Mouse (Mus musculus) kidney, adult 8-10 months (tissue): ENCODE results near the gene M1ap.
A peak's percentile ranks its signal among the peaks of the same experiment; 100 is the strongest.

Source experiments
- DNase-seq, 2 experiments: peaks; one replicate each; pipeline ENCODE4 v3.0.0; 2022

The M1ap gene

DNA sequence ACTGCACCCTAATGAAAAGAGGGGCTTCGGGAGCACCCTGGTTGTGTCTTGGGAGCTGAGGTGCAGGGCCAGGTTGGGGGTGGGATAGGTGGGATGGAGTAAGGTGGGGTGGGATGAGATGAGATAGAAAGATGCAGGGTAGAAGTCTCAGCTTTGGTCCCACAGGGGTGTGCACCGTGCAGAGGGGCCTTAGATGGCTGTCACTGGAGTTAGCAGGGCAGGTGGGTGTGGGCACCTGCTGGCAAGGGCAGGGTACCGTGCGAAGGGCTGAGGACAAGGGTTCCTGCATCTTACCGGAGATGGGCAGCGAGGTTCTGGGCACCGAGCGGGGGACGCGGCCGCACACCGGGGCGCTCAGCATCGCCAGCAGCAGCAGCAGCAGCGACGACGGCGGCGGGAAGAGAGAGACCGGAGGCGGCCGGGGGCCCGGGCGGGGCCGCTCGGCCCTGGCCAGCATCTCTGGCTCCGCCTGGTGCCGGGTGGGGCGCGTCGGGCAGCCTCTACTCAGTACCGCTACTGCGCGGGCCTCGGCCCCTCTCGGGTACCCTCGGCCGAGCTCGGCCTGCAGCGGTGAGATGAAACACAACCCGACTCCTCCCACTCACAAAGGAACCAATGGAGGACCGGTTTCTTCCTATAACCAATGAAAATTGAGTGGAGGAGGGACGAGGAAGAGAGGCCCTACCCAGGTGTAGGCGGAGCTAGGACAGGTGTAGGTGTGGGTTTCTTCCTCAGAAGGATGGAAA, 7.4 kb upstream of the M1ap start, which contains the start of gene Sema4f:
TSS of gene Sema4f (minus strand) at position 603 of the 746 bp plus-strand sequence.
- peak in 1 of 2 experiments; percentile 19 for DNase-seq

DNA sequence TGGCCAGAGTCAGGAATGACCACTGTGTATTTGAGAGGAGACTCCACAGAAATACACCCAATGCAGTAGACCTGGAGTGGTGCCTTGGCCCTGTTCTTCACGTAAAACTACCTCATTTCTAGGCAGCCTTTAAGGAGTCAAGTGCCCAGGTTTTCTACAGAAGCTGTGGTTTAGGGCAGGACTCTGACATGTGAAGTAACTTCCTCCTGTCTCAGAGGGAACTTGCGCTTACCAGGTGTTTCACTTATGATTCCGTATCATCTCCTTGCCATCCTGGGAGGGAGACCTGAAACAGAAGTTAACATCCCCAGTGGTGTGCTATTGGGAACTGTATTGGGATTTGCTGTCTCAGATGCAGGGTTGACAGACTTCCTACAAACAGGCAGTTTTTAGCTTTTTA, 5.9 kb upstream of the M1ap start:
- DNase-seq, result no peak

DNA sequence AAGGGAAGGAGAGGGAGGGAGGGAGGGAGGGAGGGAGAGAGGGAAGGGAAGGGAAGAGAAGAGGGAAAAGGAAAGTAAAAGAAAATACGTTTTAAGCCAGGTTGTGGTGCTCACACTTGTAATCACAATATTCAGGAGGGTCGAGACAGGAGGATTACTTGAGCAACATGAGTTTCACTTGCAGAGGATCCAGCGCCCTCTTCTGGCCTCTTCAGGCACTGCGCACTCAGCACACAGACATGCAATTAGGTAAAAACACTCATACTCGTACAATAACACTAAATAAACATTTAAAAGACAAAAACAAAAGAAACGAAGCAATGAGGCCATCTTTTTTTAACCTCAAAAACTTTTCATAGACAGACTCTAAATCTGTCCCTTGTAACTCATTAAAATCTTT, 952 bp upstream of the M1ap start:
- no peak for DNase-seq

DNA sequence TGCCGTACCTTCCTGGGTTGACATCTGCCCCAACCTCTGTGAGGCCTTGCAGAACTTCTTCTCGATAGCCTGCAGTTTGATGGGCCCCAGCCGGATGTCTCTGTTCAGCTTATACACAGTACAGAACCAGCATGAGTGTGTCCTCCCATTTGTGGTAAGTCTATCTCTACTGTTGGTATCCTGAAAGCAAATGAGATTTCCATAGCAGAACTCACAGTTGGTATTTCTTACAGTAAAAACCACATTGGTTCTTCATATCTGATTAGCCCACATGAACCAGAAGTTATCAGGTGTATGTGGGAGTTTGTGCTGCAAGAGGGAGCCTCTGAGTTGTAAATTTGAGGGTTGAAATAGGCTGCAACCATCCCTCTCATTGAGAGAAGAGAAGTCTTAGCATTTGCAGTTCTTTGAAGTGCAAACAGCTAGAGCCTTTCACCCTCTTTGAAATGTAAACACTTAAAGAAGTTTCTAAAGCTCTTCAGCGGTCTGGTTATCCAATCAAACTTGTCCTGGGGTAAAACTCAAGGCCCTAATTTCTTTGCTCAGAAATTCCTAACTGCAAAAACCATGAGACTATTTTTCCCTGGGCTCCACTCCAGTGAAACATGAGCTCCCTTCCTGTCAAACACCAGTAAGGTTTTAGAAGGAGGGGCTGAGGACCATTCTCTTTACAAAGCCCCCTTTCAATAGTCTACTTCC, 10.0 kb downstream of the M1ap start:
- DNase-seq, result no peak

DNA sequence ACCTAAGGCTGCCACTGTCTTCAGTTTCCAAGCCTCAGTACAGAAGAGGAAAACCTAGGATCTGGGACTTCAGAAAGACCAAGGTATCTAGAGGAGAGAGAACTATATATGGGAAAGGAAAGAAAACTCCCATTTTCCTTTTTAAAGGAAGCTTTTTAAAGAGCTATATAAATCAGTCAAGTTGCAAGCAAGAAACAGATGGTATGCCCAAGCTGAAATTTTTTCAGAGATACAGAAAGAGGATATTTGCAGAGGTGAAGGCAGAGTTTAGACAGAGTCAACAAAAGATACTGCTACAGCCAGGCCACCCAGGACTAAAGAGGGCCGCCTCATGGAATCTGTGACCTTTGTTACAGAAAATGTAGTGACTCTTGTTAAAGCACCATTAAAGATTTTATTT, 15.0 kb downstream of the M1ap start:
- no peak for DNase-seq

DNA sequence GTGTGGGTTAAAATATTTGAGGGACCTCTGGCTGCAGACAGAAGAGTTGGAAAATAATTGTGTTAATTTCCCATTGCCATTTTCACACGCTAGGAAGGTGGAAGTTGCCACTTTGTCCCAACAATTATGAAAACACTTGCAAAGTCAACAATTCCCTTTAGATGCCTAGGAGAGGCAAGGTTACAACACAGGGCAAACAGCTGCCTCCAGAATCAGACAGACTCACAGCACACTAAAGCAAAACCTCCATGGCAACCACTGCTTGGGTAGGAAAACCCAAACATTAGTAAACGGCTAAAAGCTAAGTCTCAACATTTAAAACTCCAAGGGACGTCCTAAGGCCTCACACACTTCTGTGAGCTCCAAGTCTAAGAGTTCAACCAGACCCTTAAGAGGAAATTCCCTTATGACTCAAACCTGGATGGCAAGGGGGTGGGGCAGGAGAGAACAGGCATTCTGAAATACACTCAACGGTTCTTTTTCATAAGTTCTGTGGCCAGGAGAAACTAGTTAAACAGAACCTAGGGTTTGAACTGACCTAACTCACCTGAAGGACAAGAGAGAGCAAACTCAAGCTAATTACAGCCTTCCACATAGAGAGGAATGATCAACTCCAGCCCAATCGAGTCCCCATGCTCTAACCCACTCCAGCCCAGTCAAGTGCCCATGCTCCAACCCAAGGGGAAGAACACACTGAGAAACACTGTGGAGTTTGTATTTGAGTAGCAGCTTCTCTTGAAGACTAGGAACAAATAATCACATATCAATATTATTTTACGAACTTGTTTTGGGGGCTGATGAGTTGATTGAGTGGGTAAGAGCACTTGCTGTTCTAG, 22.8 kb downstream of the M1ap start:
- DNase-seq, result no peak

DNA sequence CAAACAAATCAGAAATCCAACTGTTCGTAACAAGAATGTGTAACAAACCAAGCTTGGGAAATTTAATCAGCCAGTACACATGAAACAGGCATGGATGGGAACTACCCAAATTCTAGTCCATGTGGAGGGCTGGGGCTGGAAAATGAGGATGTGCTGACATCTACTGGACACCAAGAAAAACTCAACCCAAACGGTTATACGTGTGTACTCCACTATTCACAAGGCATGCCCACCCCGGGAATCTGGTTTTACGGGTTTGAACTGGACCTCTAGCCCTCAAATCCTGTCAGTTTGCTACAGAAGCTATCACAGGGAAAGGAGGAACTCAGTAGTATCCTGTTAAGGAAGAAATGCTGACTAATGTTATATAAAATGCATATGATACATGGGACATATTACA, 24.3 kb downstream of the M1ap start:
- DNase-seq, result peak; percentile 18 to 25

DNA sequence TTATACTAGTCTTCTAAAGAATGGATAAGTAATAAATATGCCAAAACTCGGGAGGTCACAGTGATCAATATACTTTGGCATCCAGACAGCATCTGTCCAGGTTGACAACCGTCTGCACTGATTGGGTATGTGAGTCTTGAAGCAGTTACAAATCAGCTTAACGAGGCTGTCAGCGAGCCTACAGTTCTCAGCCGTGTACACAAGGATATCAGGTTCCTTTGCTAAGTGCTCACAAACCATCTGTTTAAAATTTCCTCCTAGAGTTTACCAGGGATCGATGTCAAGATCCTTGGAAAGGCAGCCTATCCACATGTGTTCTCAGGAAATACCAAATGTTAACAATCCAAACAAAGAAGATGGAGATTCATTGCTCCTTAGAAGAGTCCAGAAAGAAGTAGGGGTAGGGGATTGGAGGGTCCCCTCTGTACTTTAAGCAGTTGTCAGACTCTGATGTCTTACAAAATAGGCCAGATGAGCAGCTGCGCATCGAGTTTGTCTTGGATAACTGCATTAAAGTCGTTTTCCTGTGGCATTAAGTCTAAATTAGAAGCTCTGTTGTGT, 40.8 kb downstream of the M1ap start:
- no peak for DNase-seq

DNA sequence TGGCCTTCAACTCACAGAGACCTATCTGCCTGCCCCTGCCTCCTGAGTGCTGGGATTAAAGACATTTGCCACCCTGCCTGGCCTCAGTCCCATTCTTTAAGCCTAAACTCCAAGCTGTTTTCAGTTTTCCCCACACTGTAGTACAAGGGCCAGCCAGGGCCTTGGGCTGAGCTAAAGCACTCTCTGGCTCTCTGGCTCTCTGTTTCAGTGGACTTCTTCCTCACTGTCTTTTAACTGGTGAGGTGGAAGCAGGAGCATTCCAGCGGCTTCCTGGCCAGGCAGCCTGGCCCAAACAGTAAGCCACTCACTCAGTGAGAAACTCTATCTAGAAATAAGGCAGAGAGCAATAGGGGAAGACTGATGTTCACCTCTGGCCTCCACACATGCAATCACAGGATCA, 47.0 kb downstream of the M1ap start:
- no peak for DNase-seq

DNA sequence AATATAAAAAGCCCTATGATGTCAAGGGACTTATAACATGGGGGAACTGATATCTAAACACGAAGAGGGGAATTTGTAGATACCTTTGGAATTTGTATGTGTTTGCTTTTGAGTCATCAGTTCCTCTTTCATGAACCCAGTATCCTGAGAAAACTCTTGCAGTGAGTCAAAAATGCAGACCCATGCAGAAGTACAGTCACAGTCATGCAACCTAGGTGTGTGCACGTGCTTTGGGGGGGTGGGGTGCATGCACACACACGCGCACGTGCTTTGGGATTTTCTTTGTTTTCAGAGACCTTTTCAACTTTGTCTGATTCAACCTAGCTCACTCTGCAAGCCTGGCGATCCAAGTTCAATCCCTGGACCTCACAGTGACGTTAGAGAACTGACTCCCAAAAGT, 47.7 kb downstream of the M1ap start:
- DNase-seq, result no peak

DNA sequence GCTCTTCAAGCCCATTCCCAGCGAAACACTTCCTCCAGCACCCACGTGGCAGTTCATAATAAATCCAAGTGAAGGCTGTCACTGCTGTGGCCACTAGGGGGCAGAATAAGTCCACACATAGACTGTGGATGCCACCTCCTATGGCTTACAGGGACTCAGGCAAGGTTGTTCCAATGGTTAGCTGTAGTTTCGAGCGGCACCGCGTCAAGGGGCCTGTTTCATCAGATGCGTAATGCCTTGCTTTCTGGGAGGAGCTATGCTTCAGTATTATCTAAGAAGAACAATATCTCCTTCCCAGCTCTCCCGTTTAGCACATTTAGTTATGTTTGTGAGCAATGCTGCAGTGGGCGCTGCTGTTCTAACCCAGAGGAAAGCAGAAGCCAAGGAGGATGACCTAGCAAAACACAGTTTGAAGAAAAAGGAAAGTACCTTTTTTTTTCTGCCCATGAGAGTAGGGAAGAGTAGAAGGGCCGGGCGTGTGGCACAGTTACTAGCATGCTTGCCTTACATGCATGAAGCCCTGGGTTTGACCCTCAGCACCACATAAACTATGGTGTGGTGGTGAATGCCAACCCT, 50.1 kb downstream of the M1ap start:
- DNase-seq, result peak; percentile 92 to 94

DNA sequence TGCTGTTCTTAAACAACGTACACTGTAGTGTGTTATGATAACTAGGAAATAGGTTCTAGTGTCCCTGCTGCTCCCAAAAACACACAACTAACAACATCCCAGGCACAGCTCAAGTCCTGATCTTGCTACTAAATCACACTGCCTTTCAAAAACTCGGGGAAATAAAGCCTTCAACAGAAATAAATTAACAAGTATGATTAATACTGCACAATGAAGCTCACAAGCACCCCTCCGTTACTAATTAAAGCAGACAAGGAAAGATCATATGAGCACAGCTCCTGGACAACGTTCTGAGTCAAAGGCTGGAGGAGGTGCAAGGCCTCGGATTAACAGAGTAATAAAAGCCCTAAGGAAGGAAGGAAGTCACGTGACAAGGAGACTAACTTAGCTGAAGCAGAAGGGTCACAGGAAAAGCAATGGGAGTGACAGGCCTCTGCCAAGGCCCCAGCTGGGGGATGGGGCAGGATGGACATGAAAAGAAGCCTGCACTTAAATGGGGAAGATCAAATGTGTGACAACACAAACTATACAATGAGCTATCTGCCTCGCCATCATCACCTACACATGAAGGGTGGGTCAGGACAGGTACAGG, 50.9 kb downstream of the M1ap start:
- peak; percentile 47 to 49 for DNase-seq

DNA sequence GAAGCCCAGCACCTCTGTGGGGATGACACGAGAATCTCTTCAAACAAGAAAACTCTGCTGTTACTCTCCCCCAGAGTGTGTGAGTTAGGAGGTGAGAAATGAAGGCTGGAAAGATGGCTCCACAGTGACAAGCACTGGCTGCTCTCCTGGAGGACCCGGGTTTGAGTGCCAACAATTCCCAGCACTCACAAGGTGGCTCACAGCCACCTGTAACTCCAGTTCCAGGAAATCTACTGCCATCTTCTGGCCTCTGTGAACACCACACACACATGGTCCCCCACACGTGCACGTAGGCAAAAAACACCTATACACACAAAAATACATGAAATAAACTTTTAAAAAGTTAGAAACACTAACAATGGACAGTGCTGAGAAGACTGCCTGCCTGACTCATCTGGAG, 51.6 kb downstream of the M1ap start:
- DNase-seq, result no peak

DNA sequence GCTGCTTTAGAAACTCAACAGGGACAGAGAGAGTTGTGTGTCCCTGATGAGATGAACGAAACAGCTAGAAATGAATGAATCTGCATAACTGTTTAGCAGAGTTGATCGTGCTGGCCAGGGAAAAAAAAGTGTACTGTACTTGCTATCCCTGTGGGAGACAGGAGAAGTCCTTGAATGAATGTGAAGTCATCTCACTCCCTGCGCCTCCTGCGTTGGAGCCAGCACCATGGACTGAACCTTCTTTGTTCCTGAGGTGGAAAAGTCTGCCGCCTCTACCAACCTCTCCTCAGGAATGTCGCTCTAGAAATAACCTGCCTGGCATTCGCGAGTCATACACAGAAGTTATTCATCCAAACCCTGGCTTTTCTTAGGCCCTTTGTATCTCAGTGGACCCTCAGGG, 53.3 kb downstream of the M1ap start:
- no peak for DNase-seq

DNA sequence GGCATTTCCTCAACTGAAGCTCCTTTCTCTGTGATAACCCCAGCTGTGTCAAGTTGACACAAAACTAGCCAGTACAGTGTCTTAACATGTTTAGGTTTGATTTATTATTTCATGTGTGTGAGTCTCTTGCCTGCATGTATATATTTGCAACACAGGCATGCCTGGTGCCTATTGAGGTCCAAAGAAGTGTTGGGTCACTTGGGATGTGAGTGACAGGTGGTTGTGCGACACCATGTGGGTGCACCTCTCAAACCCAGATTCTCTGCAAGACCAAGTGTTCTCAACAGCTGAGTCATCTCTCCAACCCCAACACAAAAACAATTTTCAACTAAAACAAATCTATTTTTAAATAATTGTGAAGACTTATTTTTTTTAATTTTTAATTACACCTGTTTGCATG, 56.4 kb downstream of the M1ap start:
- DNase-seq, result no peak

DNA sequence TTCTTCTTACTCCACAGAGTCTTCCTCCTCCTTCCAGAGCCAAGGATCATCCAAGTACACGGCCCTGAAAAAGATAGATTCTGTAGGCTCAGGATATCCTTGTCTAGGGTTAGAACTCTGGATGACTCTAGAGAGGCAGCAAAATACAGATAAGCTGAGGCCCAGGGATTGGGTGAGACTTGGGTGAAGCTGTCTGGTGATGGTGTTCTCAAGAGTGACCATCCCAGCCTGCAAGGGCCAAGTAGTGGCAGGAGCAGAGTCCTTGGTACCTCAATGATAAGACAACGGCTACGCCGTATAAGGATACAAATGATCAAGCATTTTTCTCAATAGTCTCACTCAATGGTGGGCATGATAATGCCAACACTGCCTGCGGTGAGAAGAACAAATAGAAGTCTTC, 57.1 kb downstream of the M1ap start:
- no peak for DNase-seq

DNA sequence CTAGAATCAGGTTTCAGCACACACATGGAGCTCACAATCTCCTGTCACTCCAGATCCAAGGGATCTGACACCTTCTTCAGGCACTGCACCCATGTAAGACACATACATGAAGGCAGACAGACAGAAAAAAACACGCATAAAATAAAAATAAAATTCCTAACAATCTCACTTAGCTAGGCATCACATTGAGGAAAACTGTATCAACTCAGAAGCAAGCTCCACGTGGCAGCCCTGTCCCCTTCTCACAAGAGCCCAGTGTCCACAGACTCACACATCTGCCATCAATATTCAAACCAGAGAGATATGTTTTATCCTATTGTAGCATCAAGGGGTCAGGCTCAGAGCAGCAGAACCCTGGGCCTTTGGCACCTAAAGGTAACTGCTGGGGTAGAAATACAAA, 57.6 kb downstream of the M1ap start:
- DNase-seq, result no peak

DNA sequence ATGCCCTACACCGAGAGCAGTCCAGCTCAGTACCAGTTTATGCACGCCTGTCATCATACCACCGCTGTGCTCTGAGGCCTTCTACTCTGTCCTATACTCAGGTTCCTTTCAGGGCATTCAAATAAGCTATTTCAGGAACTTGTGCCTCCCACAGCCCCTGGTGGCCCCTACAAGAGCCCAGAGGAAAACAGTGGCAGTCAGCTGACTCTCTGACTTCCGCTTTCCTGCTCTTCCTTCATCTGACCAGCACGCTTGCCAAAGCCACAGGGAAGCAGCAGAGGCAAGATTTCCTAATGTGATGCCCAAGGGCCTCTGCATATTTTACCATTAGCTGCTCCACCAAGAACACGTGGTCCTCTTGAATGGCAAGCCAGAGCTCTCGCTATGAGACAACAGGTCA, 58.2 kb downstream of the M1ap start:
- DNase-seq, result peak in 1 of 2 experiments; percentile 30

DNA sequence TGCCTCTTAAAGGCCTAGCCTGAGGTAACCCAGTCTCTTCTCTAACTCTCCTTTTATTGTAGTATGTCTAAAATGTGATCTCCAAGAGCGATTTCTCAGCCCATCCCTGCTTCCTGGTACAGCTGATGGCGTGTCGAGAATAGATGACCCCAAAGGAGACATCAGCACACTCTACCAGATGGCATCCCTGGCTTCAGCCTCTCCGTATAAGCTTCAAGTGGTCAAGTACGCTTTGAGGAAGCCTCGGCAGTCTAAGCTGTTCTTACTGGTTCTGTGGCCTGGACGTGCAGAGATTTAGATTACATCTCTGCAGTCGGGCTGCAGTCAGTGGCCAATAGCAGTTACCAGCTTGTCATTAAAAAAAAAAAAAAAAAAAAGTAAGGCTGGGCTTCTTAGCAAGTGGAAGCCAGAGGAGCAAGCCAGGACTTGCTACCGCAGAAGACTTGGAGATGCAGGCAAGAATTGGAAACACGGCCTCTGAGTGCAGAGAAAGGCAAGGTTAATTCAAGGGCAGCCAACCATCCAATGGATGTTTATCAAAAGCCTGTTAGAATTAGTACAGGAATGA, 58.8 kb downstream of the M1ap start:
- no peak for DNase-seq

DNA sequence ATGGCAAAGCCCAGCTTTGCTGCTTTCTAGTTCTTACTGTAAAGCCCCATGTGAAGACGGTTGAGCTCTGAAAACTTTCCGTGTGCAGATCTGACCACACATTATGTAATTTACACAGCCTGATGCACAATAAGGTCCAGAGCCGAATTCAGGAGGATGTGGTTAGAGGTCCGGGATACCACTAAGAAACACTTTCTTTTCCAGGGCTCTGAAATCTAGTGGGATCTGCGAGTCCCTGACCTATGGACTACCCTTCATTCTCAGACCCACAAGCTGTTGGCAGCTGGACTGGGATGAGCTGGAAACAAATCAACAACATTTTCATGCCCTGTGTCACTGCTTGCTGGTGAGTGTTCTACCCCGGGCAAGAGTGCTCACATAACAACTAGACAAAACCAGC, 59.4 kb downstream of the M1ap start:
- DNase-seq, result no peak

DNA sequence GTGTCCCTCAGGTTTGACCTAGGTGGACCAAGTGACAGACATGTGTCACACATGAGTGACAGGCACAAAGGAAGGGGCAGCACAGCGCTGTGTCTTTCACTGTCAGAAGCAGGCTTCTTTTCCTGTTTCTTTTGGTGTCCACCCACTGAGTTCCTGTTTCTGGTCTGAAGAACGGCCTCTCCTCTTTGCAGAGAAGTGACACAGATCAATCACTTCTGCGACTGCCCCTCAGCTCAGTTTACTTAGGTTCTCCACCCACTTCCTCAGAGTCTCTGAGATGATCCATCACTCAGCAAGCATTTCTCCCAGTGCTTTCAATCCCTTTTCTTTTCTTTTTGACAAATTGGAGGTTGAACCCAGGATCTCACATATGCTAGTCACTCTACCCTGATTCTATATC, 62.0 kb downstream of the M1ap start:
- DNase-seq, result no peak

DNA sequence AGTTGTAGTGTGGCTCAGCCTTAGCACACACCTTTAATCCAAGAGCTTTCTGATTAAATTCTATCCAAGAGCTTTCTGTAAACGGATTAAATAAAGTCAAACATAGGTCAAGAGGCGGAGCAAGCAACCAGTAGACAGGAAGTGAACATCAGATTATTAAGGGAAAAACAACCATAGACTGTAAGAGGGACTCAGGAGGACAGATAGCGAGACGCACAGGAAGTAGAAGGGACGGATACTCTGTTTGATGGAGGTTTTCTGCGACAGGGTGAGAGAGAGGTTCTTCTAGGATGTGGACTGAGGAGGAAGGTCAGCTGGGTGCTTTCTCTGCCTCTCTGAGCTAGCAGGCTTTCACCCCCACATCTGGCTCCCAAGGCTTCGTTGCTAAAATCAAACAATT, 63.3 kb downstream of the M1ap start:
- DNase-seq, result no peak
